Mouse (Mus musculus) testis, adult 10 weeks (tissue): ENCODE results near the gene Me3. TPM values are rescaled to one million over a fixed set of nuclear protein-coding genes. Genes with fewer than 3 reads are reported as not detected.

Experiments
- polyA plus RNA-seq: library from polyadenylated mRNA; stranded (reverse); fragments of 350-450 nt; fragmentation: Illumina TruSeq; extraction: RNeasy Lipid Tissue Mini Kit (QIAGEN cat#74804); gene quantifications from one replicate; pipeline ENCODE4 v1.2.3, GENCODE M21; 2014; ENCODE audit warnings: low read depth, low replicate concordance

Me3 gene
- 7.5 TPM for polyA plus RNA-seq

DNA sequence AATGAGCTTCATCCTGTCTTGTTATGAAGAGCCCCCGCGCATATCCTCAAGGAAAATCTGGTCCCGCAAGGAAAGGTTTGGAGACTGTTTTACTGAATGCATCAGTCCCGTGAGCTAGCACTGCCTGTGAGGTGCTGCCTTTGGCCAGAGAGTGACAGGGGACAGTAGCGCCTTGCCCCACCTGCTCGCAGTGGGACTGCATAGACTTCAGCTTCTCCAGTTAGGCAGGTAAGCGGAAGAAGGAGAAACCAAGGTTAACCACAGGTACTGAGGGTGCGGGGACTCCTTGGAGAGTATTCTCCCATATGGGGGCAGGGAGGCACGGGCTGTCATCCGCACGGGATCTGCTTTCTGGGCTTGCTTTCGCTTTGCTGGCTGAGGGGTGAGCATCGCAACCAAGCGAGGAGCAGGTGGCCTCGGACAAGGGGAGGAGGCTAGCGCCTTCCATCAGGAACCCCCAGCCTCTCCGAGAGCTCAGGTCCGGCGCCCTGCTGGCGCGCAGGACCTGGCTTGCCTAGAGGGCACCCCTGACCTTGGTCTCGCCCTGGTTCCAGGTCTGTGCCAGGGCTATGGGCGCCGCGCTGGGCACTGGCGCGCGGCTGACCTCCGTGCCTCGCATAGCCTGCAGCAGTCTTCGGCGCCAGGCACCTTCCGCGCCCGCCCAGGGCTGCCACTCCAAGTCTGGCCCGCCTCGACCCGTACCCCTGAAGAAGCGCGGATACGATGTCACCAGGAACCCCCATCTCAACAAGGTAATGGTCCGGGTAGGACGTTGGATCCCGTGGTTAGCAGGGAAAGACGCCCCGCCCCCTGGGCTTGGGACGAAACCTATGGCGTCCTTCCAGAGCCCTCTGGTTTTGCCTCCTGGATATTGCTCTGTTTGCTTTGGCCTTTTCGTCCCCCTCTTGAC is at the start of gene Me3:
Gene Me3 (plus strand): TSS at position 51 of the 910 bp plus-strand sequence.

DNA sequence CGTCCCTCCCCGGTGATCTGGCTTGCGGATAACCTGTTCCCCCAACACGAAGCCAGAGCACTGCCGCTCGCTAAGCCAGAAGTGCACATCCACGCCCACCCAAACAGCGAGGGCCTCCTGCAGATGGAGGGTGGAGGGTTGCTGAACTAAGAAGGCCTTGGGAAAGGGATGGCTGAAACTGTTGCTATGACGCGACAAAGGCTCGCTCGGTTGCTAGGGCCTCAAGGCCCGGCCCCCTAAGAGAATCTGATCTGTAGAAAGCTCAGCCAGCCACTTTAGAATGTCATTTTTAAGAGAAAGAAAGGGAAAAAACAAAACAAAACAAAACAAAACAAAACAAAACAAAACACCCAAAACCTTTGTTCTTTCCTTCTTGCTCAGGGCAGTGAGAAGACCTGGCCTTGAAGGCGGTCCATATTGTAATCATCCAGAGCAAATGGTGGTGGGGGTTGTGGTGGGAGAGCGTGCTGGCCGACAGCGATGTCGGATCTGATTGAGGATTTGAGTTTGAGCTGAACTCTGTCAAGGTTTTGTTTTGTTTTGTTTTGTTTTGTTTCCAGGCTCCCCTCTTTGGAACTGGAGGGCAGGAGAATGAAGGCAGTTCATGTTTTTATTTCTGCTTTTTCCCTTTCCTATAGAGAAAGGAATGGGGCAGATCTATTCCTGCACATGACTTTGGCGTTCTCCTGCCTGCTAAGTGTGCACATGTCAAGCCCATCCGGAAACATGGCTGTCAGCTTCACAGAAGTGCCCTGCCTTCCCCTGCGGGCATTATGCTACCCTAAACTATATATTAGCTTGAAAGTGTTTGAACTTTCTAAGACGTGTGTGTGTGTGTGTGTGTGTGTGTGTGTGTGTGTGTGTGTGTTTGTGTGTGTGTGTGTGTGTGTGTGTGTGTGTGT is 271.5 kb downstream of the Me3 start, which contains the start of gene Ccdc81:
Gene Ccdc81 (minus strand): TSS at position 188 of the 902 bp plus-strand sequence.

Other genes starting within 250 kb of the Me3 start
- gene Tmem135, start 228.2 kb upstream of the Me3 start, polyA plus RNA-seq, result 14.6 TPM
- gene Fzd4, start 228.0 kb upstream of the Me3 start, polyA plus RNA-seq, result 3.2 TPM
- 4.6 TPM for gene Prss23, start 105.2 kb upstream of the Me3 start, polyA plus RNA-seq